Mouse (Mus musculus) forebrain, postnatal 0 days (tissue): ENCODE results near the gene Pusl1. TPM values are rescaled to one million over a fixed set of nuclear protein-coding genes. Genes with fewer than 3 reads are reported as not detected.
A peak's percentile ranks its signal among the peaks of the same experiment; 100 is the strongest.

ENCODE experiments used
- ATAC-seq: fragments of 200-750 bp; cut with Nextera tagmentation; 2 replicates; pipeline ENCODE4 v1.8.0; 2017; ENCODE audit warnings: mild to moderate bottlenecking, moderate library complexity
- DNase-seq: peaks from one replicate; pipeline ENCODE4 v3.0.0-alpha.2; 2015
- H3K27ac ChIP-seq: fragments of 300-500 bp; sonication (generic); 2 replicates; pipeline ENCODE4 v1.5.1; 2014; ENCODE audit warnings: low read depth, mild to moderate bottlenecking, antibody characterized with exemption, low read length, moderate library complexity, mixed read lengths
- H3K27me3 ChIP-seq: fragments of 300-500 bp; sonication (generic); 2 replicates; pipeline ENCODE4 v1.6.1; 2014; ENCODE audit warnings: mild to moderate bottlenecking, low read length, mixed read lengths; ENCODE audit not compliant: insufficient read depth
- H3K36me3 ChIP-seq: fragments of 300-500 bp; sonication (generic); 2 replicates; pipeline ENCODE4 v1.6.1; 2014; ENCODE audit warnings: mild to moderate bottlenecking, moderate library complexity; ENCODE audit not compliant: insufficient read depth
- H3K4me1 ChIP-seq: fragments of 300-500 bp; sonication (generic); 2 replicates; pipeline ENCODE4 v1.6.1; 2014; ENCODE audit warnings: antibody characterized with exemption; ENCODE audit not compliant: insufficient read depth
- H3K4me2 ChIP-seq: fragments of 300-500 bp; sonication (generic); 2 replicates; pipeline ENCODE4 v1.6.1; 2014; ENCODE audit warnings: low read depth, mild to moderate bottlenecking, moderate library complexity
- H3K4me3 ChIP-seq: fragments of 300-500 bp; sonication (generic); 2 replicates; pipeline ENCODE4 v1.5.1; 2014; ENCODE audit warnings: low read depth, low read length, mixed read lengths
- H3K9ac ChIP-seq: fragments of 300-500 bp; sonication (generic); 2 replicates; pipeline ENCODE4 v1.6.1; 2014; ENCODE audit warnings: mild to moderate bottlenecking
- H3K9me3 ChIP-seq: fragments of 300-500 bp; sonication (generic); 2 replicates; pipeline ENCODE4 v1.6.1; 2016; ENCODE audit warnings: low read length
- CTCF ChIP-seq: sonication (generic); IDR thresholded peaks from 2 replicates; pipeline ENCODE4 v1.5.1; 2016; ENCODE audit warnings: antibody characterized with exemption, control low read depth, low read depth
- WGBS: fragments of 180-500 bp; shearing (Covaris S2); extraction: QIAGEN DNeasy Blood & Tissue Kit; methylation state at CpG from one replicate; pipeline ENCODE4 v1.1.7; 2014; 5-methylcytosine and 5-hydroxymethylcytosine counted together
- polyA plus RNA-seq: library from polyadenylated mRNA; unstranded; fragments of >200 nt; fragmentation: Nextera tagmentation; extraction: Ambion mirVana; gene quantifications from 2 replicates; pipeline ENCODE4 v1.2.1, GENCODE M21; 2015
- total RNA-seq: library from RNA; depleted of rRNA; stranded (reverse); fragments of >200 nt; gene quantifications from 2 replicates; pipeline ENCODE4 v1.2.3, GENCODE M21; 2014

Pusl1 gene
- total and polyA plus RNA-seq, 2 experiments from 2014 or later: 59.0 to 69.5 TPM

GRCm38 (mm10) chr4:155868614-155869298 is 22.8 kb downstream of the Pusl1 start:
- DNase-seq (no peak), ATAC-seq (no peak; the same call in none of the 2 replicates)
- Histone ChIP-seq H3K36me3 (peaks cover 32% of the 10 kb centered on the region), H3K27ac (0 out of 2 replicates have a peak overlapping the region, but pooled peaks have one; percentile 86), H3K27me3 (no peaks in the 10 kb centered on the region), H3K4me2 (peak overlapping the region; percentile 98), H3K9ac (peak overlapping the region; percentile 75), H3K9me3 (no peaks in the 10 kb centered on the region), H3K4me3 (peak overlapping the region; percentile 79), H3K4me1 (peaks cover 10% of the 10 kb centered on the region)
- 10% methylated on average over 22 of the region's 22 CpGs for WGBS
- no peak for TF ChIP-seq CTCF

- no peak for DNase-seq
- 80% methylated on average over 5 of the region's 5 CpGs for WGBS
- peaks cover 64% of the 10 kb centered on the region for H3K36me3 ChIP-seq
Measured at GRCm38 (mm10) chr4:155863001-155863400, 28.6 kb downstream of the Pusl1 start, which contains the start of gene Tas1r3. Gene Tas1r3, minus strand, starts transcription at chr4:155863362.

GRCm38 (mm10) chr4:155861787-155862186 is 29.8 kb downstream of the Pusl1 start:
- Histone ChIP-seq H3K4me1 (no peaks in the 10 kb centered on the region), H3K9ac (no peak overlapping the region), H3K27ac (no peak overlapping the region), H3K4me3 (no peak overlapping the region), H3K27me3 (no peaks in the 10 kb centered on the region), H3K4me2 (no peak overlapping the region), H3K36me3 (peaks cover 76% of the 10 kb centered on the region), H3K9me3 (no peaks in the 10 kb centered on the region)
- WGBS: 90% methylated on average over 7 of the region's 7 CpGs
- ATAC-seq (no peak), DNase-seq (no peak)
- no peak for TF ChIP-seq CTCF

More at GRCm38 (mm10) chr4:155863001-155863400, 28.6 kb downstream of the Pusl1 start, which contains the start of gene Tas1r3:
- Histone ChIP-seq H3K27ac (no peak within 1 kb of the TSS), H3K4me3 (no peak within 1 kb of the TSS), H3K9ac (no peak within 1 kb of the TSS), H3K9me3 (no peaks in the 10 kb centered on the region), H3K4me2 (no peak within 1 kb of the TSS), H3K4me1 (no peaks in the 10 kb centered on the region), H3K27me3 (no peaks in the 10 kb centered on the region)
- no peak for TF ChIP-seq CTCF
- ATAC-seq: no peak

GRCm38 (mm10) chr4:155859318-155859717 is 32.3 kb downstream of the Pusl1 start:
- no peak overlapping the region for H3K27ac ChIP-seq
- DNase-seq: no peak
- TF ChIP-seq CTCF: no peak
- H3K36me3 ChIP-seq: peaks cover 82% of the 10 kb centered on the region
- no peaks in the 10 kb centered on the region for H3K4me1 ChIP-seq
- H3K9ac ChIP-seq: no peak overlapping the region
- ATAC-seq: no peak
- H3K9me3 ChIP-seq: no peaks in the 10 kb centered on the region
- no peaks in the 10 kb centered on the region for H3K27me3 ChIP-seq
- no peak overlapping the region for H3K4me2 ChIP-seq
- 33% methylated on average over 13 of the region's 13 CpGs for WGBS
- H3K4me3 ChIP-seq: no peak overlapping the region

GRCm38 (mm10) chr4:155856881-155857280 is 34.7 kb downstream of the Pusl1 start:
- no peak for DNase-seq
- 84% methylated on average over 3 of the region's 3 CpGs for WGBS
- H3K9me3 ChIP-seq: no peaks in the 10 kb centered on the region
- peaks cover 80% of the 10 kb centered on the region for H3K36me3 ChIP-seq
- H3K4me3 ChIP-seq: no peak overlapping the region
- no peak overlapping the region for H3K4me2 ChIP-seq
- no peaks in the 10 kb centered on the region for H3K27me3 ChIP-seq
- no peak for ATAC-seq
- no peak for TF ChIP-seq CTCF
- H3K9ac ChIP-seq: no peak overlapping the region
- H3K4me1 ChIP-seq: no peaks in the 10 kb centered on the region
- H3K27ac ChIP-seq: no peak overlapping the region

GRCm38 (mm10) chr4:155856071-155856470 is 35.5 kb downstream of the Pusl1 start:
- no peak for TF ChIP-seq CTCF
- Histone ChIP-seq H3K9ac (no peak overlapping the region), H3K27me3 (no peaks in the 10 kb centered on the region), H3K4me2 (no peak overlapping the region), H3K36me3 (peaks cover 71% of the 10 kb centered on the region), H3K27ac (no peak overlapping the region), H3K9me3 (no peaks in the 10 kb centered on the region), H3K4me3 (no peak overlapping the region), H3K4me1 (no peaks in the 10 kb centered on the region)
- ATAC-seq (no peak), DNase-seq (no peak)
- 93% methylated on average over 12 of the region's 12 CpGs for WGBS

- DNase-seq (no peak), ATAC-seq (no peak)
- Histone ChIP-seq H3K36me3 (peaks cover 62% of the 10 kb centered on the region), H3K27me3 (no peaks in the 10 kb centered on the region), H3K9ac (no peak overlapping the region), H3K27ac (no peak overlapping the region), H3K4me2 (no peak overlapping the region), H3K9me3 (no peaks in the 10 kb centered on the region), H3K4me3 (no peak overlapping the region), H3K4me1 (no peaks in the 10 kb centered on the region)
- WGBS: 97% methylated on average over 12 of the region's 12 CpGs
- TF ChIP-seq CTCF: no peak
Measured at GRCm38 (mm10) chr4:155854991-155855390, 36.6 kb downstream of the Pusl1 start.
